Mouse (Mus musculus) layer of hippocampus, postnatal 36 days (tissue): ENCODE data around the gene Atp2b4. TPM values are rescaled to one million over a fixed set of nuclear protein-coding genes. Genes with fewer than 3 reads are reported as not detected.
"Not testable (repeated sequence)": the region's sequence is repeated elsewhere in the genome, so short reads cannot be mapped to it uniquely, and the experiment has no call there.

Source experiments
- DNase-seq, 2 experiments: peaks; one replicate each; pipeline ENCODE4 v3.0.0; 2022
- total RNA-seq, 2 experiments: library from RNA; stranded (reverse); gene quantifications; 2 replicates each; pipeline ENCODE4 v1.2.3; 2021

Gene Atp2b4
- total RNA-seq, 2 experiments from 2014 or later: 67.8 to 72.1 TPM

GRCm38 (mm10) chr1:133693536-133694114 is 107.2 kb downstream of the Atp2b4 start:
- no peak for DNase-seq

GRCm38 (mm10) chr1:133692195-133692594 is 108.6 kb downstream of the Atp2b4 start:
- DNase-seq: no peak

- no peak for DNase-seq
These were observed 109.8 kb downstream of the Atp2b4 start for GRCm38 (mm10) chr1:133691046-133691445.

- DNase-seq: no peak
These were observed 110.9 kb downstream of the Atp2b4 start, which contains the start of gene Lax1 for GRCm38 (mm10) chr1:133689897-133690296. TSS of gene Lax1 (minus strand) at chr1:133690108.

- DNase-seq: no peak
These were observed 112.5 kb downstream of the Atp2b4 start for GRCm38 (mm10) chr1:133688301-133688700.

GRCm38 (mm10) chr1:133685749-133686519 is 114.9 kb downstream of the Atp2b4 start:
- peak; percentile 15 to 18 for DNase-seq

DNA sequence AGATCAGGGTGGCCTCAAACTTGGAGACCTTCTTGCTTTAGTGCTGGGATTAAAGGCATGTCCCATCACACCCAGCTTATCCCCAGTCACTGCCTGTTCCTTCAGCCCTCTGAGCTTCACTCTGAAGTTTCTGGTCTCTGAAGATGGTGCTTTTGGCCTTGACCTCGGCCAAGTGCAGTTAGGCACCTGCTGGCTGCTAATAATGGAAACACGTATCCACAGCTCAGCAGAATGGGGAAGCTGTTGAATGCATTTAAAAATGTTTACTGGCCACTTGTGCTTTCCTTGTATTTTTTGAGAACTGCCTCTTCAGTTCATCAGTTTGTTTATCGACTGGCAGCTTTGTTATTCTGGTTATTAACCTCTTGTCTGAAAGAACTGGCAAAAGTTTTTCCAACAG is 129.0 kb downstream of the Atp2b4 start:
- DNase-seq: no peak

DNA sequence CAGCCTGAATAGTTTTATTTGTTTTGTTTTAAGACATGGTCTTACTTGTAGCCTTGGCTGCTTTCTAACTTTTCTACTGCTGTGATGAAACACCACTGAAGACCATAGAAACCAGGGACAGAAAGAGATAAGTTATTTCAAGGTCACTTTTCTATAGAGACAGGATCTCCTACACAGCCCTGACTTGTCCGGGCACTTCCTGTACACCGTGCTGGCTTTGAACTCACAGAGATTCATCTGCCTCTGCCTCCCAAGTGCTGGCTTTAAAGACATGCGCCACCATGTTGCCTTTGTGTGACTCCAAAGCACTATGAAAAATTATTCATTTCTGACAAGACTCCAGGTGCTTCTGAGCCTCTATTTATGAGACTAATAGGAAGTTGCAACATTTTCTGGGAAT is 129.6 kb downstream of the Atp2b4 start:
- no peak for DNase-seq

GRCm38 (mm10) chr1:133670776-133671175 is 130.1 kb downstream of the Atp2b4 start:
- DNase-seq: no peak

DNA sequence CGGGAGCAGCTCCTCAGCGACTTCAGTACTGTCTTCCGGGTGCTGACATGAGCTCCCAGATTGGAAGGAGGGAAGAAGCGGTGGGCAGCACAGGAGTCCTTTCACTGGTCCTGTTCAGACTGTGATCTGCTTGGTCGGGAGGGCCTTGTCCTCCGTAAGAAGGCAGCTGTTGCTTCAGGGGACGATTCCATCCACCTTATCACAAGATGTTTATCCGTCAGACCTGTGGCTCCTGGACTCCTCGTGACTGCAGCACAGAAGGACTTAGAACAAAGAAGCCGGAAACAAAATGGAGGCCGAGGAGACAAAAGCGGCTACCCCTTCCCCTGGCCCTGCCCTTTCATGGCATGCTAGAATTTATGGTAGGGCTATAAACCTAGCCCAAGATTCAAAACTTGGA is 130.7 kb downstream of the Atp2b4 start:
- no peak for DNase-seq

DNA sequence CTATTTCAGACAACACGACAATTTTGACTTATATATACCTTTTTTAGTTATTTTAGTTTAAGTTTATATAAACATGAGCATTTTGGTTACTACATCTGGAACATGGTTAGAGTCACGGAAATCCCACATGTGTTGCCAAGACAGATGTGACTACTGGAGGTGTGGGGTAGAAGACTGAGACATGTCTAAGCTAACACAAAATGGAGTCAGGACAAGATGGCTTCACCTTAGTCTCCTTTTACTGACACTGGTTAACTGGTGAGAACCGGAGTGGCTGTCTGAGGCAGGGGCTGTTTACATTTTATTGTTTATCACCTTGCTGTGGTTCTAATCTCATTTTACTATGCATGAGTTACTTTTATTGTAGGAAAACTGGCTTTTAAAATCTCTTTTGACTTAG is 132.2 kb downstream of the Atp2b4 start:
- no peak for DNase-seq

GRCm38 (mm10) chr1:133667721-133668120 is 133.1 kb downstream of the Atp2b4 start:
- DNase-seq: no peak

DNA sequence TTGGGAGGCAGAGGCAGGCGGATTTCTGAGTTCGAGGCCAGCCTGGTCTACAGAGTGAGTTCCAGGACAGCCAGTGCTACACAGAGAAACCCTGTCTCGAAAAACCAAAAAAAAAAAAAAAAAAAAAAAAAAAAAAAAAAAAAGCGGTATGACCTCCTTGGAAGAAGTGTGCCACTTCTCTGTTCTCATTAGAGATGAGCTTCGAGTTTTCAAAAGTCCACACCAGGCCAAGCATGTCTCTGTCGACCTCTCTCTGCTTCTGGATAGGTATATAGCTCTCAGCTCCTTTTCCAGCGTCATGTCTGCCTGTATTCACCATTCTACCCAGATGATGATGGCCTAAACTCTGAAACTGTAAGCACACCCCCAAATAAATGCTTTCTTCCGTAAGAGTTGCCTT is 135.1 kb downstream of the Atp2b4 start:
- DNase-seq: not testable (repeated sequence)

DNA sequence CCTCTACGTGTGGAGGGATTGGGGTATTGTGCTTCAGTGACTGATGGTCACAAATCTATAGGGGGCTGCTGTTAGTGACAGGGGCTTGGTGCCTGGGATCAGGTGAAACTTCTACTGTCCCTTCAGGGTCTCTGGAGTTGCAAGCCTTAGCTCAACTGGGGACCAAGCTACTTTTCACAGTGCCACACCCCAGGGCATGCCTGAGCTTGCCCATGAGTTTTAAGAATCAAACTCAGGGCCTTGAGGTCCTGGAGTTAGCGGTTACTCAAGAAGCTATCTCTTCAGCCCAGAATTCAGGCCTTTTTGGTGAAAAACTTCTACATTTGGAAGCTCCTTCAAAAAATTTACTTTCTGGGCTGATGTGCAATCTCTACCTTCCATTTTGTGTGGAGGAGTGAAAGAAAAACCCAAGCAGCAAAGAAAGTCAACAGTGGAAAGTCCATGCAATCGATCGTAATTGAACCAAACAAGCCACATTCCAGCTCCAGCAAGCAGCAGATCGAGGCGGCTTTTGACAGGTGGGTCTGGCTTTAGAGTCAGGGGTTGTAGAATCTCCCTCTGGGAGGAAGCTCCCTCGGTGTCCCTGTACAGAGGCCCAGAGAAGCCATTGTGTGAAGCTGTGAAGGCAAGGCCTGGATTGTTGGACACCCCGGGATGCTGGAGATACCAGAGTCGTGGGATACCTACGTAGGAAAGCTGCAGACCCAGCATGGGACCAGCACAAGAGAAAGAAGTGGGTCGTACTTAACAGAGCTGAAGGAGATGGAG is 136.5 kb downstream of the Atp2b4 start:
- no peak for DNase-seq

DNA sequence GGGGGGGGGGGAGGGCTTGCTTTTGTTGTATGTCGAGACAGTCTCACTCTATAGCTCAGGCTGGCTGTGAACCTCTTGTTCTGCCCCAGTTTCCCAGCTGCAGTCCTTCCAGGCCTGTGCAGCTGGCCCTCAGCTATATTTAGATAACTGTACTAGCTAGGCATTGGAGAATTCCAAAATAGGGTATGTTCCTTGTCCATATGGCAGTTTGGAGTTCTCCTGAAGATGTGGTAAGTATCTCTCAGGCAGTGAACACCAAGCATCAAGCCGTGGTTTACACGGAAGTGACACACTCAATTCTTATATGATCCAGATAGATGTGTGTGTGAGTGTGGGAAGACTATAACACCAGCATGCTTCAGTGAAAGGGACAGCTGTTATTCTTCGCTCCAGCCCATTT is 137.4 kb downstream of the Atp2b4 start:
- no peak for DNase-seq

- DNase-seq: no peak
These were observed 137.9 kb downstream of the Atp2b4 start for GRCm38 (mm10) chr1:133662941-133663340.

DNA sequence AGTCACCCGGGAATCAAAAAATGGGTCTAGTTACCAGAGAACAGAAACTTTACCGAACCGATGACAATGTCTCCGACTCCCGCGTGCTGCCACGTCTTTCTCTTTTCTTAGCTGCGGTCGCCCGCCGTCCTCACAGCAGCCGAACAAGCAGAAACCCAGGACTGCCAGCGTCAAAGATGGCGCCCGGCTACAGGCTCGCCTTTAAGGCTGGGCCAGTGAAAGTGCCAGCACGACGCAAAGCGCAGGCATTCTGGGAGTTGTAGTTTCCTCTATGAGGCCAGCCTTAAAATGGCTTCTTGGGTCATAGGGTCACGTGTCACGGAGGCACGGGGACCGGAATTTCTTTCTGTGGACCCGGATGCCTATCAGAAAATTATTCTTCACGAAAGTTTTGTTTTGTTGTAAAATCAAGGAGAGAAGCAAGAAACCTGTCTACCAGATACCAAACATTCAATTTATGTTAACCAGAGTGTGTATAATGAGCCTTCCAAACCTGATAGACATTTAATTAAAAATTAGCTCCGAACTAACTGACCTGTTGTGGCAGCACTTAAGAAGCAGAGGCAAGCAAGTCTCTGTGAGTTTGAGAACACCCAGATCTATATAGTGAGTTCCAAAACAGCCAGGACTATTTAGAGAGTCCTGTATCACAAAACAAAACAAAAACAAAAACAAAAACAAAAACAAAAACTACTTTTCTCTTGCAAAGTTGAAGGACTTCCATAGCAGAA is 139.5 kb downstream of the Atp2b4 start, which contains the start of gene Gm38394:
TSS of gene Gm38394 (minus strand) at position 116 of the 731 bp plus-strand sequence.
- peak; percentile 89 to 90 for DNase-seq

- peak; percentile 42 to 57 for DNase-seq
These were observed 140.2 kb downstream of the Atp2b4 start, which contains the start of gene Zbed6 for GRCm38 (mm10) chr1:133660466-133661202. TSS of gene Zbed6 (minus strand) at chr1:133660885.

DNA sequence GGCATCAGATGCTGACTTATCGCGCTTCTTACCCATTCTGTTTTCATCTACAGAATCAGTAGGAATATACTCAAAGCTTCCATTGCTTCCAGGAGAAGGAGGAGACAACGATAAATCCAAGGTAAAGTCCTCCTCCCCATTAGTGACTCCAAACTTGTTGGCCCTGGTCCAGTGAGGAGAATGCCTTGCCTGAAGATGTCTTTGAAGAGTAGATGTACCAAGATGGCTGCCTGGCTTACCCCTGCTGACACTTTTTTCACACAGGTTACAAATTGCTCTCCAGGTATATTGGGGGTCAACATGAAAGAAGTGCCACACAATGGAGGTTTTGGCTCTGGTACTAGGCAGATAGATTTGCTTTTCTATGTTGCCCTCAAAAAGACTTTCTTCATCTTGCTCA is 142.0 kb downstream of the Atp2b4 start:
- no peak for DNase-seq

DNA sequence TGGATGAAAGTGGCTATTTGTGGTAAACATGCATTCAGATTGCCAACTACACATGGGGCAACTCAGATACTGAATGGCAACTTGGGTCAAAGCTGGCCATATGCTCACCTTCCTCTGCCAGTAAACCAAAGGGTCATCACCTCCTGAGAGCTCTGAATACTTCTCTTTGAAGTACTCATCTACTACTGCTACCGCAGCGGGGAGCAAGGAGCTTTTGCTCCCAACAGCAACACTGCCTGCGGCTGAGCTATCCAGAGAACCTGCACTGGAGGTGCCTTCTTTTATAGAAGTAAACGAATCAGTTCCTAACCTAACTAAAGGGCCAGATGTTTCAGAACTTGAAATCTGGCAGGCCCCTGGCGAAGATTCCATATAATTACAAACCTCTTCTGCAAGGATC is 144.0 kb downstream of the Atp2b4 start:
- no peak for DNase-seq

DNA sequence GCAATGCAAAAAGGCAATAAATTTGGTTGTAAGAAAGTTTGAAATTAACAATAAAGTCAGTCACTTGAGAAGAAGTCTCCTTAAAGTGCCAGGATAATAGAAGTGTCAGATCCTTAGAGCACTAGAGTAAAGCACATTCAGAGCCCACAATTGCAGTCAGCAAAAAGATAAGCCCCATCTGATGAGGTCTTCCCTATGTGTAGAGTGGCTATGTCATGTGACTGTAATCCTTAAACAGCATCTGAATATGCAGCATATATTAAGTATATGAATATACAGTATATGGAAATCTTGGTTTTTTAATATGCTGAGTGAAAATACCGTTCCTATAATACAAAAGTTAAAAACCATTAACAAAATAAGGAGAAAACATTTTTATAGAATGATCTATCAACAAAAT is 147.8 kb downstream of the Atp2b4 start:
- DNase-seq: no peak
